Mouse (Mus musculus): ENCODE results near the gene Il1r1.
"Not testable (repeated sequence)": the region's sequence is repeated elsewhere in the genome, so short reads cannot be mapped to it uniquely, and the experiment has no call there.

Gene Il1r1

GRCm38 (mm10) chr1:40273491-40273890 lies 48.6 kb downstream of the Il1r1 start:
- DNase-seq = no peak

GRCm38 (mm10) chr1:40275285-40276013 lies 50.6 kb downstream of the Il1r1 start:
- no peak for DNase-seq

GRCm38 (mm10) chr1:40277944-40278343 lies 53.1 kb downstream of the Il1r1 start:
- DNase-seq = no peak

GRCm38 (mm10) chr1:40278720-40279119 lies 53.8 kb downstream of the Il1r1 start:
- DNase-seq = no peak

DNA sequence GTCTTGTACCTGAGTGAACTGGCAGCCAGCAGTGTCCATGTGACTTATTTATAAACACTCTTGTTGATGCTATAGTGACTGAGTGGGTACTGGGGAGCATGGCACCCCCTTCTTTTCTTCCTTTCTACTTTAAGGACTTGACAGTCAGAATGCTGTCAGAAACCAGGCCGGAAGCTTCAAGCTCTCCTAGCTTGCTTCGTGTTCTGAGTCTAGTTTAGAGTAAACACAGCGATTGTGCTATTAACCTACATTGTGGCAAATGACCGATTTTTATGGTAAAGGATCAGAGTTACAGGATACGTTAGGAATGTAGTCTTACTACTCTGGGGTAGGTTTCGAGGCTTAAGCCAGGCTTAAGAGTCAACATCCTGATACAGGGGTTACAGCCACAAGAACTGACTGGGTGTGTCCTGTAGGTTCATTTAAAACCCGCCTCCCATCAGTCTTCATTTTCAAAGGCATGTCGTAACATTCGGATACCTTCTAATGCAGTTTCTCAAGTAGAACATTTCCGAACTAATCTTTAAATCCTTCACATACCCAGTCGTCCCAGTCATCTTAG lies 54.4 kb downstream of the Il1r1 start:
- no peak for DNase-seq

- no peak for DNase-seq
These were observed 57.1 kb downstream of the Il1r1 start for GRCm38 (mm10) chr1:40281950-40282349.

DNA sequence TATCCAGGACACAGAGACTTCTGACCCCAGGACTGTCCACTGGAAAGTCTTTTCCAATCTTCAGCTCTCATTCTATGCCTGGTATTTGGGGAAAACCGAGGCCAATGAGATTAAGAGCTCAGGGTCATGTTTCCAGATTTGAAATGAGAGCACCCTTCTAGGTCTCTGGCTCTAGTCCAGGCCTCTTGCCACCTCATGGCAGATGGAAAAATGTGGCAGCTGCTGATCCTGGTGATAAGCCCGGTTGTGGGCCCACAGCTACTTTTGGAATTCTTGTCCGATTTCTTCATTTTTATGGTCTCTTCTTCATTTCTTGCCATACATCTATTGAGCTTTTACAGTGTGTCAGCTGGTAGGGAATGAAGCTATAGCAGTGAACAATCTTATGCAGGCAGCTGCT lies 57.5 kb downstream of the Il1r1 start:
- no peak for DNase-seq

GRCm38 (mm10) chr1:40283995-40284394 lies 59.1 kb downstream of the Il1r1 start:
- DNase-seq = no peak

GRCm38 (mm10) chr1:40290489-40291255 lies 65.8 kb downstream of the Il1r1 start:
- DNase-seq = no peak

DNA sequence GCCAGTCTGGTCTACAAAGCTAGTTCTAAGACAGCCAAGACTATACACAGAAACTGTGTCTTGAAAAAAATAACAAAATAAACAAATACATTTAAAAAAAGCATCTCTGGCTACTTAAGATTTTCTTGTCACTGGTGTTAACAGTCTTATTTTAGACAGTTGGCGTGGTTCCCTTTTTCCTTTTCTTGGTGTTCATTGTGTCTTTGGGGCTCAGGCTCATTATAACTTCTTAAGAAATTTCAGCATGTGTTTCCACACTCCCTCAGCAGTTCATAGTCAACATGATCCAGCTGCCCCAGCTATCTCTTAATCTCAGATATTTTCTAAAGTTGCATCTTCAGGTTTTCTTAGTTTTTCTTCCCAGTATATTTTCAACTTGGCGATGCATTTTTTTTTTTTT lies 67.4 kb downstream of the Il1r1 start:
- no peak for DNase-seq

GRCm38 (mm10) chr1:40293891-40294290 lies 69.0 kb downstream of the Il1r1 start:
- DNase-seq = no peak

DNA sequence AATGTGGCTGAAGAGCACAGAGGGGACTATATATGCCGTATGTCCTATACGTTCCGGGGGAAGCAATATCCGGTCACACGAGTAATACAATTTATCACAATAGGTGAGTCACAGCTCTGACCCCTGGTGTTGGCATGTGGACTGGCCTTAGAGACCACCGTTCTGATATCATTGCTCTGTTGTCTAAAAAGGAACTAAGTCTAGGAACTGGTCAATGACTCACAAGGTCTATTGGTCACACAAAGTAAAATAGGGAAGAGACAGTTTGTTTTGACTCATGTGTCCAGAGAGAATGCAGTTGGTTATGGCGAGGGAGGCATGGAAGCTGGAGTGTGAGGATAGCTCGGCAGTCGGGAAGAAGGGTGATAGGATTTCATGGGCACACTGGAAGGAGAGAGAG lies 69.9 kb downstream of the Il1r1 start:
- DNase-seq = no peak

DNA sequence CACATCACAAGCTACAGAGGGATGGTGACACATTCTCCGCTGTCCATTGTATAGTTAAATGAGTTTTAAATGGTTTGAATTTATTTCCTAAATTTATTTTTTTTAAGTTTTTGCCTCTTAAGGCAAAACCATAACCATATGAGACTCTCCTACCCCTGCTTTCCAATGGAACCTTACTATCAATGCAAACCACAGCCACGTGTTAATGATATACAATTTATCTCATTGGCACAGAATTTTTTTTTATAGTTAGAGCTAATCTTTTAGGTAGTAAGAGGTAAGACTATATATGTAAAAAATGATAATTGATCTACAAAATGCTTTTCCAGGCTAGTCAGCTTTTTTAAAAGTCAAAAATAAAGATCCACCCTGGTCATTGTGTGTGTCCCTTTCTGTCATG lies 73.2 kb downstream of the Il1r1 start:
- DNase-seq = no peak

GRCm38 (mm10) chr1:40303179-40303866 lies 78.4 kb downstream of the Il1r1 start:
- DNase-seq = no peak

- DNase-seq = not testable (repeated sequence)
These were observed 79.4 kb downstream of the Il1r1 start for GRCm38 (mm10) chr1:40304321-40304720.

DNA sequence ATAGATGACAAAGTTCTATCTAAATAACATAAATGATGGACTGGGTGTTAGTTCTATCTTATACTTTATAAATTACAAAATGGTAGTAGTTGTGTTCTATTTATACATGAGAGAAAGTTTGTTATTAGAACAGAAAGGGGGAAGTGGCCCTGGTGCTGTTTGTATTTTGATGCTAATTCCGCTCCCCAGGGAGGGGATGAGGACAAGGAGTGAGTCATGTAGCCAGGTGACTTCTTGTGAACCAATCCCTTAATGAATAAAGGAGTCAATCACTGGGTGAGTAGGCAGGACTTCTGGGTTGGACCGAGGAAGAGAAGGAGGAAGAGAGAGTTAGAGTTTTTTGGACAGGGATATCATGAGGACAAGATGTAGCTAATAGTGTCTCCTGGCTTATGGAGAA lies 81.2 kb downstream of the Il1r1 start:
- DNase-seq = no peak

- DNase-seq = no peak
These were observed 86.2 kb downstream of the Il1r1 start for GRCm38 (mm10) chr1:40311123-40311522.

GRCm38 (mm10) chr1:40311625-40312024 lies 86.7 kb downstream of the Il1r1 start:
- DNase-seq = no peak

DNA sequence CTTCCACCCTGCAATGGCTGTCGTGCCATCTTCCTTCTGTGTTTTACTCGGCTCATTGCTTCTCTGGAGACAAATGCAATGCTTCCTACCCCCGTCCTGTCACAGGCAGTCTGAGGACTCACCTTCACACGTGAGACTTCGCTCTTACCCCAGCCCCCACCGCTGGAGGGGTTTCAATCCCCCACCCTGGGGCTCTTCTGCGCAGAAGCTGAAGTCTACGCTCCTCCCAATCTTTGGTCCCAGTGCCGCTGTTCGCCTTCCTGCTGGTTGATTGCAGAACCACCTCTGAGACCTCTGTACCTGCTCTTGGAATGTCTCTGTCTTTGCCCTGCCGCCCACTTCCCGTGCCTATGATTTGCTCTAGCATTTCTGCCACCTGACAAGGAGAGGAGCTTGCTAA lies 89.1 kb downstream of the Il1r1 start:
- no peak for DNase-seq

DNA sequence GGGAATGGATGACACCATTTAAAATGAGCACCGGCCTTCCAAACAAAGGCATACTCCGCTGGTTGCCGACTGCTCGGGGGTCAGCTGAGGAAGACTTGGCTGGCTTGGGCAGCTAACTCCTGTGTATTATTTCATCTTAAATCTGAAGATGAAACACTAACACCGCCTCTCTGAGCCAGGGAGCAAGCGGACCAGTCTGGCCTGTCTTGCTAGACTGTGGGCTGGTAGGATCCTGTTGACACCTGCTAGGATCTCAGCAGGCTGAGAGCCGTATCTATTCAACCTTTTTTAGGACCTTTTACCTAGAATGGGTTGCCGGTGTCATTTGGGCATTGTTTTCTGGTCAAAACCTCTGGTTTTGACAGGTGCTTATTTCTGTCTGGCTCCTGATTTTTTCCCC lies 92.8 kb downstream of the Il1r1 start:
- no peak for DNase-seq

- peak; percentile 12 for DNase-seq
These were observed 96.9 kb downstream of the Il1r1 start for GRCm38 (mm10) chr1:40321824-40322223.

- DNase-seq = no peak
These were observed 97.7 kb downstream of the Il1r1 start for GRCm38 (mm10) chr1:40322543-40322942.

GRCm38 (mm10) chr1:40324457-40324856 lies 99.6 kb downstream of the Il1r1 start, which contains the start of gene Il1rl2:
Il1rl2 (plus strand) TSS chr1:40324610.
- DNase-seq = peak; percentile 9
